Mouse (Mus musculus): ENCODE data around the gene Ccdc97. TPM values are rescaled to one million over a fixed set of nuclear protein-coding genes. Genes with fewer than 3 reads are reported as not detected.

Ccdc97 gene
- 6.8 and 10.7 TPM in 2 replicates for total RNA-seq (2014; rRNA removed)
- 34.1 and 38.4 TPM in 2 replicates for polyA plus RNA-seq (2012; rRNA removed)

DNA sequence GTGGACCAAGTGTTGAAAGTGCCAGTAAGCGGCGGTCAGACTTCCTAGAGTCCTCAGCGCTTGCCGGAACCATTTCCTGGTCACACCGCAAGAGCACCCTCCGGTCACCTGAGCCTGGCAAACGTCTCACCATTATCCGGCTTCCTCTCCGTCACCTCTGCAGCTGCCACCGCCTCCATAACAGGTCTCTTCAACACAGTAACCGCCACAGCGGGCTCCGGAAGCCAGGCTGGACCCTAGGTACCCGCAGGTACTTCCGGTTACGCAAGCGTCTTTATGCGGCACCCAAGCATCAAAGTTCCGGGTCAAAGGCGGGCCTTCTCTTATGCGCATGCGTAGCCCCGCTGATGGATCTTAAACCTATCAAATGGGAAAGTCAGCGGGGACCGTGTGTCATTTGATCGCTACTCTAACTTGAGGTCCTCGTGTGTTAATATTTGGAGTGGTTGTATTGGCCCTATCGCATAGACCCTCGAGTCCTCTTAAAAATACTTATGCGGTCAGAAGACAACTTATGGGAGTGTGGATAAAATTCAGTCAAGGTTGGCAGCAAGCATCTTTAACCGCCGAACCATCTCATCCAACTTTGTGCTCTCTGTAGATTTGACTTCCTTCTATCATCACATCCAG, at the start of gene Ccdc97:
Gene Ccdc97, minus strand, starts transcription at position 301 of the 630 bp plus-strand sequence.
- DNase-seq (ENCODE audit: extremely low read depth, low read depth, low spot score), result peak; percentile 90
- H3K27ac ChIP-seq (replicated peaks; ENCODE audit: insufficient read depth, low read depth, low read length), result peak within 1 kb of the TSS; percentile 92
- peak within 1 kb of the TSS; percentile 95 for H3K9ac ChIP-seq (ENCODE audit: low read depth, low read length)
- no peaks in the 10 kb centered on the region for H3K79me2 ChIP-seq (ENCODE audit: control insufficient read depth, insufficient read depth, low read length)
- TF ChIP-seq POLR2A (IDR thresholded peaks at IDR 0.05; ENCODE audit: extremely low read depth, insufficient read depth, low read length), result peak; percentile 62; the same call in 1 of the 2 replicates
- TF ChIP-seq CTCF (IDR thresholded peaks at IDR 0.05; ENCODE audit: low read depth, low read length), result no peak
- H3K4me3 ChIP-seq (ENCODE audit: insufficient read depth, low read depth, low read length), result peak within 1 kb of the TSS; percentile 96
- no peaks in the 10 kb centered on the region for H3K27me3 ChIP-seq (ENCODE audit: control insufficient read depth, insufficient read depth, low read length)
- peaks cover 7% of the 10 kb centered on the region for H3K4me1 ChIP-seq (ENCODE audit: control insufficient read depth, insufficient read depth, low read length)
- peaks cover 17% of the 10 kb centered on the region for H3K36me3 ChIP-seq (ENCODE audit: control insufficient read depth, insufficient read depth, low read length)
- 3% methylated on average over 32 of the region's 32 CpGs for WGBS

- Histone ChIP-seq H3K4me1 (ENCODE audit: control insufficient read depth, insufficient read depth, low read length) (peaks cover 2% of the 10 kb centered on the region; the same call in 1 of the 2 replicates), H3K9ac (ENCODE audit: low read depth, low read length) (no peak overlapping the region), H3K27ac (replicated peaks; ENCODE audit: insufficient read depth, low read depth, low read length) (no peak overlapping the region), H3K27me3 (ENCODE audit: control insufficient read depth, insufficient read depth, low read length) (no peaks in the 10 kb centered on the region), H3K79me2 (ENCODE audit: control insufficient read depth, insufficient read depth, low read length) (no peaks in the 10 kb centered on the region), H3K4me3 (ENCODE audit: insufficient read depth, low read depth, low read length) (no peak overlapping the region), H3K36me3 (ENCODE audit: control insufficient read depth, insufficient read depth, low read length) (no peaks in the 10 kb centered on the region)
- TF ChIP-seq POLR2A (IDR thresholded peaks at IDR 0.05; ENCODE audit: extremely low read depth, insufficient read depth, low read length), result no peak
- no peak for TF ChIP-seq CTCF (IDR thresholded peaks at IDR 0.05; ENCODE audit: low read depth, low read length)
- no peak for DNase-seq (ENCODE audit: extremely low read depth, low read depth, low spot score)
- 92% methylated on average over 5 of the region's 5 CpGs for WGBS
Measured at GRCm38 (mm10) chr7:25768229-25768628, 49.3 kb upstream of the Ccdc97 start.

GRCm38 (mm10) chr7:25766108-25766507, 47.2 kb upstream of the Ccdc97 start:
- no peak for DNase-seq (ENCODE audit: extremely low read depth, low read depth, low spot score)
- Histone ChIP-seq H3K79me2 (ENCODE audit: control insufficient read depth, insufficient read depth, low read length) (no peaks in the 10 kb centered on the region), H3K9ac (ENCODE audit: low read depth, low read length) (no peak overlapping the region), H3K4me3 (ENCODE audit: insufficient read depth, low read depth, low read length) (no peak overlapping the region), H3K4me1 (ENCODE audit: control insufficient read depth, insufficient read depth, low read length) (peaks cover 2% of the 10 kb centered on the region; the same call in 1 of the 2 replicates), H3K36me3 (ENCODE audit: control insufficient read depth, insufficient read depth, low read length) (no peaks in the 10 kb centered on the region), H3K27me3 (ENCODE audit: control insufficient read depth, insufficient read depth, low read length) (no peaks in the 10 kb centered on the region), H3K27ac (replicated peaks; ENCODE audit: insufficient read depth, low read depth, low read length) (no peak overlapping the region; the same call in 1 of the 2 replicates)
- 76% methylated on average over 6 of the region's 6 CpGs for WGBS
- TF ChIP-seq POLR2A (IDR thresholded peaks at IDR 0.05; ENCODE audit: extremely low read depth, insufficient read depth, low read length), result no peak
- TF ChIP-seq CTCF (IDR thresholded peaks at IDR 0.05; ENCODE audit: low read depth, low read length), result no peak

DNA sequence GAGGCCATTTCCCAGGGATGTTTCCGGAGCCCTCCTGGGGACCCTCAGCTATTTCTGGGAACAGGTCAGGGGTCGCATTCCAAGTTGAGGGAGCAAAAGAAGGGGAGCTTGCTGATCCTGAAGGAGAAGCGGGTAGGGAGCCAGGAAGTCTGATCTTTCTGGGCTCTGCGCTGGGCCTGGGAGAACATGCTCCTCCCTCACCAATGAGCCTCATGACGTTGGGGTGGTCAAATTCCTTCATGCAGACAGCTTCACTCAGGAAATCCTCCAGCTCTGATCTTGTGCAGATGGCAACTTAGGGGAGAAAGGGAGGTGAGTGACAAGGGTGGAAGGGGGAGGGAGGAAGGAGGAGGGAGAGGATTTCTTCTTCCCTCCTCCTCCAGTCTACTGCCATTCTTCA, 45.3 kb upstream of the Ccdc97 start:
- Histone ChIP-seq H3K79me2 (ENCODE audit: control insufficient read depth, insufficient read depth, low read length) (no peaks in the 10 kb centered on the region), H3K27me3 (ENCODE audit: control insufficient read depth, insufficient read depth, low read length) (no peaks in the 10 kb centered on the region), H3K27ac (replicated peaks; ENCODE audit: insufficient read depth, low read depth, low read length) (peak overlapping the region; percentile 37), H3K36me3 (ENCODE audit: control insufficient read depth, insufficient read depth, low read length) (no peaks in the 10 kb centered on the region), H3K9ac (ENCODE audit: low read depth, low read length) (no peak overlapping the region), H3K4me3 (ENCODE audit: insufficient read depth, low read depth, low read length) (no peak overlapping the region), H3K4me1 (ENCODE audit: control insufficient read depth, insufficient read depth, low read length) (peaks cover 2% of the 10 kb centered on the region; the same call in 1 of the 2 replicates)
- WGBS, result 69% methylated on average over 5 of the region's 5 CpGs
- DNase-seq (ENCODE audit: extremely low read depth, low read depth, low spot score), result peak; percentile 25
- TF ChIP-seq POLR2A (IDR thresholded peaks at IDR 0.05; ENCODE audit: extremely low read depth, insufficient read depth, low read length), result no peak
- TF ChIP-seq CTCF (IDR thresholded peaks at IDR 0.05; ENCODE audit: low read depth, low read length), result no peak

DNA sequence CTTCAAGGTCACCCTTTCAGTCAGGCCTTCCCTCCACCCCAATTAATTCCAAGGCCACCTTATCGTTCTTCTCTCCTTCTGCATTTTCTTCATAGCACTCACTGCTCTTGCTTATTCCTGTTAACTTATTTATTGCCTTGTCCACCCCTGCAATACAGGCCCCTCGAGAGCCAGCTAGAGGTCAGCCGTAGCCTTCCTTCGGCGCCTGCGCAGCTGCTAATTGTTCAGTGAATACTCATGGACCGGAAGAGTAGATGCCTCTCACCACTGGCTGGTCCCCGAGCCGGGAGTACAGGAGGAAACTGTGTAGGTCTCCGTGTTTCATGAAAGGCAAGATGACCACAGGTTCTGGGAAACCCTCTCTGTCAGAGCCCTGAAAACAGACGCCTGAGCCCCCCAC, 44.8 kb upstream of the Ccdc97 start:
- Histone ChIP-seq H3K4me3 (ENCODE audit: insufficient read depth, low read depth, low read length) (no peak overlapping the region), H3K27ac (replicated peaks; ENCODE audit: insufficient read depth, low read depth, low read length) (peak overlapping the region; percentile 37; the same call in 1 of the 2 replicates), H3K9ac (ENCODE audit: low read depth, low read length) (no peak overlapping the region), H3K4me1 (ENCODE audit: control insufficient read depth, insufficient read depth, low read length) (peaks cover 2% of the 10 kb centered on the region; the same call in 1 of the 2 replicates), H3K27me3 (ENCODE audit: control insufficient read depth, insufficient read depth, low read length) (no peaks in the 10 kb centered on the region), H3K79me2 (ENCODE audit: control insufficient read depth, insufficient read depth, low read length) (no peaks in the 10 kb centered on the region), H3K36me3 (ENCODE audit: control insufficient read depth, insufficient read depth, low read length) (no peaks in the 10 kb centered on the region)
- TF ChIP-seq CTCF (IDR thresholded peaks at IDR 0.05; ENCODE audit: low read depth, low read length) (no peak), POLR2A (IDR thresholded peaks at IDR 0.05; ENCODE audit: extremely low read depth, insufficient read depth, low read length) (no peak)
- 75% methylated on average over 11 of the region's 11 CpGs for WGBS
- DNase-seq (ENCODE audit: extremely low read depth, low read depth, low spot score), result no peak

- no peaks in the 10 kb centered on the region for H3K27me3 ChIP-seq (ENCODE audit: control insufficient read depth, insufficient read depth, low read length)
Measured at GRCm38 (mm10) chr7:25761354-25761753, 42.5 kb upstream of the Ccdc97 start.

More at GRCm38 (mm10) chr7:25761354-25761753, 42.5 kb upstream of the Ccdc97 start:
- no peak for TF ChIP-seq POLR2A (IDR thresholded peaks at IDR 0.05; ENCODE audit: extremely low read depth, insufficient read depth, low read length)
- TF ChIP-seq CTCF (IDR thresholded peaks at IDR 0.05; ENCODE audit: low read depth, low read length), result no peak
- no peak for DNase-seq (ENCODE audit: extremely low read depth, low read depth, low spot score)
- H3K79me2 ChIP-seq (ENCODE audit: control insufficient read depth, insufficient read depth, low read length), result no peaks in the 10 kb centered on the region
- peaks cover 2% of the 10 kb centered on the region; the same call in 1 of the 2 replicates for H3K4me1 ChIP-seq (ENCODE audit: control insufficient read depth, insufficient read depth, low read length)
- 76% methylated on average over 10 of the region's 10 CpGs for WGBS
- no peak overlapping the region for H3K27ac ChIP-seq (replicated peaks; ENCODE audit: insufficient read depth, low read depth, low read length)
- H3K4me3 ChIP-seq (ENCODE audit: insufficient read depth, low read depth, low read length), result no peak overlapping the region
- no peaks in the 10 kb centered on the region for H3K36me3 ChIP-seq (ENCODE audit: control insufficient read depth, insufficient read depth, low read length)
- no peak overlapping the region for H3K9ac ChIP-seq (ENCODE audit: low read depth, low read length)

Data from liver, adult 2 months (tissue).